ENCODE assay signal across 16 mouse cellular contexts in the genomic region with DNA sequence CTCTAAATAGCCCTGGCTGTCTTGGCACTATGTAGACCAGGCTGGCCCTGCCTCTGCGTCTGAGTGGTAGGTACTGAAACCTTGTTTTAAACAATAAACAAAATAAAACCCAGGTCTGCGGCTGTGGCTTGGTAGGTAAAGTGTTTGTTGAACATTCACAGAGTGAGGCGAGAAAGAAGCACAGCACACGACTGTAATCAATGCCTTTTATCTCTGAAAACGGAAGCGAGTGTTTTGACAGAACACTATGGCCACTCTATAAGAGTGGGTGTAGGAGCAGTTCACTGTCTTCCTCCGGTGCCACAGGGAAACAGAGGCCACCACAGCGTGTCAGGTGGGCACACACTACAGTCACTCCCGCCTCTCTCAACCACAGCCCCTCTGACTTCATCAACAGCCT. TPM values are rescaled to one million over a fixed set of nuclear protein-coding genes. Genes with fewer than 3 reads are reported as not detected.
DNase-seq lines count a peak whose midpoint lies in the region; ATAC-seq and TF ChIP-seq lines count a peak whose summit lies in the region.
"Had no signal": no experiment of that assay in that cellular context is flagged by ENCODE, and none has a peak within 500 bp of the region (broad histone marks: within the 10 kb centered on the region; RNA-seq: fewer than 3 reads in every experiment).

No protein-coding gene starts in this region.

- no peak overlapping the region for H3K4me3 ChIP-seq in spleen, adult 2 months (ENCODE audit: extremely low read depth, insufficient read depth, insufficient read length)
- H3K4me3 ChIP-seq in ES-E14 (ENCODE audit: insufficient read depth in 1 of 2, low read depth in 1 of 2, low read length in 2 of 2, poor library complexity in 1 of 2, severe bottlenecking in 1 of 2): peak overlapping the region in 1 of 2 experiments; percentile 37; a peak in 2 of 4 replicates
- no peak overlapping the region for H3K4me3 ChIP-seq in liver, embryonic 15.5 days (replicated peaks)
- no peak overlapping the region for H3K4me3 ChIP-seq in forebrain, postnatal 0 days (ENCODE audit: low read depth, low read length)
- H3K4me3 ChIP-seq: forebrain, embryonic 13.5 days; hindbrain, embryonic 12.5 days; midbrain, embryonic 15.5 days had no signal

- H3K27ac ChIP-seq in spleen, adult 2 months (ENCODE audit: insufficient read depth, low read length): peak overlapping the region; percentile 74
- peak overlapping the region; percentile 73; the same call in 1 of the 2 replicates for H3K27ac ChIP-seq in ES-E14 (ENCODE audit: insufficient read depth, low read depth, low read length, poor library complexity, severe bottlenecking)
- 0 out of 2 replicates have a peak overlapping the region, but pooled peaks have one; percentile 20 for H3K27ac ChIP-seq in liver, embryonic 15.5 days (replicated peaks)
- no peak overlapping the region for H3K27ac ChIP-seq in forebrain, postnatal 0 days (ENCODE audit: low read depth, low read length)
- H3K27ac ChIP-seq: forebrain, embryonic 13.5 days; hindbrain, embryonic 12.5 days; midbrain, embryonic 15.5 days had no signal

- no peak for ATAC-seq in liver, embryonic 15.5 days (ENCODE audit: insufficient read depth)
- no peak for ATAC-seq in monocyte, adult 5-6 weeks (replicated peaks; ENCODE audit: insufficient number of reproducible peaks, low FRiP score, low TSS enrichment, poor library complexity, severe bottlenecking)
- no peak for ATAC-seq in forebrain, postnatal 0 days
- ATAC-seq: forebrain, embryonic 13.5 days; midbrain, embryonic 15.5 days had no signal

- no peak for TF ChIP-seq CTCF in spleen, adult 2 months (IDR thresholded peaks at IDR 0.05; ENCODE audit: extremely low read depth, insufficient read depth, insufficient read length, insufficient replicate concordance)
- no peak for TF ChIP-seq CTCF in forebrain, postnatal 0 days (IDR thresholded peaks at IDR 0.05; ENCODE audit: low read depth)

- H3K4me1 ChIP-seq in spleen, adult 2 months (ENCODE audit: control insufficient read depth, insufficient read depth, insufficient read length): peaks cover 11% of the 10 kb centered on the region; the same call in 1 of the 2 replicates
- peaks cover 6 to 25% of the 10 kb centered on the region in 2 experiments; a peak in 3 of 4 replicates for H3K4me1 ChIP-seq in ES-E14 (ENCODE audit: control insufficient read depth in 2 of 2, insufficient read depth in 2 of 2, low read length in 2 of 2, poor library complexity in 1 of 2)
- H3K4me1 ChIP-seq in liver, embryonic 15.5 days (replicated peaks): peaks cover 47% of the 10 kb centered on the region
- H3K4me1 ChIP-seq in forebrain, postnatal 0 days (ENCODE audit: insufficient read depth): no peaks in the 10 kb centered on the region
- H3K4me1 ChIP-seq: forebrain, embryonic 13.5 days; hindbrain, embryonic 12.5 days; midbrain, embryonic 15.5 days had no signal

- H3K4me2 ChIP-seq in liver, embryonic 15.5 days: no peak overlapping the region
- H3K4me2 ChIP-seq in forebrain, postnatal 0 days (ENCODE audit: low read depth): no peak overlapping the region
- H3K4me2 ChIP-seq: forebrain, embryonic 13.5 days; hindbrain, embryonic 12.5 days; lung, embryonic 14.5 days; midbrain, embryonic 15.5 days had no signal

- peaks cover 22% of the 10 kb centered on the region for H3K36me3 ChIP-seq in spleen, adult 2 months (ENCODE audit: control insufficient read depth, insufficient read depth, low read length)
- peaks cover 35% of the 10 kb centered on the region for H3K36me3 ChIP-seq in ES-E14 (ENCODE audit: control insufficient read depth, insufficient read depth, low read length, poor library complexity, severe bottlenecking)
- H3K36me3 ChIP-seq in liver, embryonic 15.5 days (replicated peaks): peaks cover 51% of the 10 kb centered on the region
- peaks cover 56% of the 10 kb centered on the region for H3K36me3 ChIP-seq in forebrain, postnatal 0 days (ENCODE audit: insufficient read depth)

- H3K9ac ChIP-seq in ES-E14 (ENCODE audit: insufficient read depth, low read depth, low read length, poor library complexity, severe bottlenecking): peak overlapping the region; percentile 74; the same call in 1 of the 2 replicates
- H3K9ac ChIP-seq in liver, embryonic 15.5 days: no peak overlapping the region
- no peak overlapping the region for H3K9ac ChIP-seq in forebrain, postnatal 0 days
- H3K9ac ChIP-seq: forebrain, embryonic 13.5 days; hindbrain, embryonic 12.5 days; lung, embryonic 14.5 days; midbrain, embryonic 15.5 days had no signal

- in situ Hi-C loops in ES-E14 (cut with MboI; ENCODE audit: low sequenced_read_pairs in 2 of 2, unreplicated experiment in 2 of 2): no loop called here

- 43% methylated on average over 9 of the region's 9 CpGs for WGBS in spleen, adult 2 months
- 47% methylated on average over 9 of the region's 9 CpGs for WGBS in liver, embryonic 15.5 days (ENCODE audit: insufficient replicate concordance)
- WGBS in forebrain, postnatal 0 days: 86% methylated on average over 9 of the region's 9 CpGs

- no peaks in the 10 kb centered on the region for H3K9me3 ChIP-seq in ES-E14 (ENCODE audit: control insufficient read depth, insufficient read depth, low read depth, low read length)
- no peaks in the 10 kb centered on the region for H3K9me3 ChIP-seq in liver, embryonic 15.5 days (replicated peaks)
- H3K9me3 ChIP-seq in forebrain, postnatal 0 days (ENCODE audit: low read length): no peaks in the 10 kb centered on the region
- H3K9me3 ChIP-seq: forebrain, embryonic 13.5 days; hindbrain, embryonic 12.5 days; midbrain, embryonic 15.5 days had no signal

- no peak for DNase-seq in spleen, adult 2 months (ENCODE audit: low read depth in 1 of 2, low spot score in 2 of 2)
- no peak for DNase-seq in spleen, postnatal 36 days (ENCODE audit: low spot score in 2 of 2)
- DNase-seq in ES-E14 (ENCODE audit: low read depth, low spot score): no peak
- DNase-seq in forebrain, postnatal 0 days: no peak
- DNase-seq in adrenal gland, postnatal 4 days (ENCODE audit: low spot score in 2 of 2): no peak
- DNase-seq: cerebellum, adult 9-10 months; embryo, embryonic 11 days; kidney, adult 11 months; thymus, postnatal 36 days had no signal

- no peak for TF ChIP-seq POLR2A in spleen, adult 2 months (IDR thresholded peaks at IDR 0.05; ENCODE audit: low read depth, low read length)

- no peaks in the 10 kb centered on the region for H3K27me3 ChIP-seq in spleen, adult 2 months (ENCODE audit: control insufficient read depth, insufficient read depth, low read length)
- H3K27me3 ChIP-seq in liver, embryonic 15.5 days: no peaks in the 10 kb centered on the region
- H3K27me3 ChIP-seq in forebrain, postnatal 0 days (ENCODE audit: insufficient read depth, low read length): no peaks in the 10 kb centered on the region
- H3K27me3 ChIP-seq: CH12.LX; forebrain, embryonic 13.5 days; hindbrain, embryonic 12.5 days; midbrain, embryonic 15.5 days had no signal

TF ChIP-seq in ES-E14, 5 proteins besides CTCF, POLR2A, EP300 and RAD21:
- TF ChIP-seq MAFK (IDR thresholded peaks at IDR 0.05; ENCODE audit: insufficient read depth, low read depth, low read length) (no peak), HCFC1 (IDR thresholded peaks at IDR 0.05; ENCODE audit: borderline replicate concordance, insufficient read depth, low read length) (no peak), CHD2 (IDR thresholded peaks at IDR 0.05; ENCODE audit: low read depth, low read length) (no peak), ZNF384 (IDR thresholded peaks at IDR 0.05; ENCODE audit: low read depth, low read length) (no peak), ZC3H11A (IDR thresholded peaks at IDR 0.05; ENCODE audit: borderline replicate concordance, low read depth, low read length) (no peak)

RNA-seq across cellular contexts. Expression of a gene that starts 9.8 kb away (rescaled TPM):
- 274 and 338 TPM in 2 replicates for polyA plus RNA-seq in spleen, adult 2 months (2012; rRNA removed)
- total RNA-seq in ES-E14 (2012; rRNA removed): 0.31 and 1.3 TPM in 2 replicates
- 13.2 and 15.3 TPM in 2 replicates for polyA plus RNA-seq in liver, embryonic 15.5 days (2015; fragmentation: Nextera tagmentation; extraction: Ambion mirVana)
- 212 to 415 TPM (median 221 TPM) in 3 replicates for total RNA-seq in monocyte, adult 5-6 weeks (2017)
- 1.1 and 1.3 TPM in 2 replicates for total RNA-seq in forebrain, postnatal 0 days (2014; rRNA removed)
- polyA plus RNA-seq in forebrain, postnatal 0 days (2015; fragmentation: Nextera tagmentation; extraction: Ambion mirVana): 1.8 and 2.4 TPM in 2 replicates
- total RNA-seq in adrenal gland, postnatal 4 days (2021): 1 to 10 TPM; 3.2 to 4.3 TPM

RNA-seq across cellular contexts. Expression of a gene that starts 41.9 kb away (rescaled TPM):
- 3.0 and 4.8 TPM in 2 replicates for polyA plus RNA-seq in spleen, adult 2 months (2012; rRNA removed)
- 3.3 and 7.1 TPM in 2 replicates for total RNA-seq in ES-E14 (2012; rRNA removed)
- polyA plus RNA-seq in liver, embryonic 15.5 days (2015; fragmentation: Nextera tagmentation; extraction: Ambion mirVana): 4.0 and 4.2 TPM in 2 replicates
- total RNA-seq in monocyte, adult 5-6 weeks (2017): not detected in 3 replicates
- total RNA-seq in forebrain, postnatal 0 days (2014; rRNA removed): 5.8 and 8.2 TPM in 2 replicates
- 5.9 and 7.1 TPM in 2 replicates for polyA plus RNA-seq in forebrain, postnatal 0 days (2015; fragmentation: Nextera tagmentation; extraction: Ambion mirVana)
- total RNA-seq in adrenal gland, postnatal 4 days (2021): 10 to 100 TPM; 24.5 to 25.2 TPM

Comparison
In these comparisons a context has a peak if more than half of its experiments do, and no peak if none do; other contexts are left out.
1. RNA of a gene that starts 9.8 kb away (total RNA-seq): 212 to 415 TPM in monocyte, adult 5-6 weeks; 3.2 to 4.3 TPM in adrenal gland, postnatal 4 days, 1.1 to 1.3 TPM in forebrain, postnatal 0 days and 0.31 to 1.3 TPM in ES-E14; every median in the first group is over 10 times any median in the second.